Mouse (Mus musculus) spleen, postnatal 10 days (tissue): ENCODE measurements around the gene Pax5.

ENCODE experiments used
- DNase-seq, 2 experiments: peaks; one replicate each; pipeline ENCODE4 v3.0.0; 2021 to 2022; ENCODE audit warnings: low spot score in 2 of 2

Gene Pax5

DNA sequence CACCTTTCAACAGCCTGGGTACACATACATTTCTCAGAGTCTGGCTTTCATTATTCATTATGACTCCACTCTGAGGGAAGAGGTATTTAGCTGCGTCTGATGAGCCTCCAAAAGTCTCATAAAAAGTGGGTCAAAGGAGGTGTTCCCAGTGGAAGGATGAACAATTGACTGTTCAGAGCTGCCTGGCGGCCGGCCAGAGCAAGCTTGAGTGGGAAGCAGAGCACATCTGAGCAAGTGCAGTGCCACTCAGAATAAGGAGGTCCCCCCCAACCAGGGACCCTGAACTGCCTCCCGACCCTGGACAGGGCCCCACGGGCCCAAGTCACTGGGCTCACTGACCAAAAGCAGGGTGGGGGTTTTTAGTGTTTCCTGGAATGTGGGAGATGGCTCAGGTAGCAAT, 109.4 kb downstream of the Pax5 start:
- DNase-seq: no peak

DNA sequence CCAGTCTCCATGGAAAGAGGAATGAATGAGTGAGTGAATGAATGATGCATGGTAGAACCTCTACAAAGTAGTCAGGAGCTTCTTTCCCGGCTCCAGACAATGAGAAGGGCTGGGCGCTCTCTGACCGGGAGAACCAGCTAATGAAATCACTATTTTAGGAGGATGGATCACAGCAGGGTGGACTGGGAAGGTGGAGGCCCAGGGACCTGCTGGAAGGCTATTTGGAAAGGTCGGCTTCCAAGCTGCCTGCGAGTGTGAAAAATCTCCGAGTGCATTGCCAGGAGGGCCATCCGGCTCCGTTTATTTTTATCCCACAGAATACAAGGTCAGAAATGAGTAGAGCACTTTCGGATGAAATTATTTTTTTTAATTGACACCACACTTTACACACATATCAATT, 112.3 kb downstream of the Pax5 start:
- DNase-seq: no peak

- no peak for DNase-seq
These were observed 117.2 kb downstream of the Pax5 start for GRCm38 (mm10) chr4:44593091-44593490.

GRCm38 (mm10) chr4:44582687-44583086, 127.6 kb downstream of the Pax5 start:
- no peak for DNase-seq

GRCm38 (mm10) chr4:44578591-44578990, 131.7 kb downstream of the Pax5 start:
- peak in 1 of 2 experiments; percentile 26 for DNase-seq

- peak in 1 of 2 experiments; percentile 68 for DNase-seq
These were observed 133.0 kb downstream of the Pax5 start for GRCm38 (mm10) chr4:44577293-44577692.

- DNase-seq: no peak
These were observed 133.5 kb downstream of the Pax5 start for GRCm38 (mm10) chr4:44576786-44577185.

GRCm38 (mm10) chr4:44573017-44573416, 137.3 kb downstream of the Pax5 start:
- DNase-seq: no peak

GRCm38 (mm10) chr4:44572373-44572772, 137.9 kb downstream of the Pax5 start:
- no peak for DNase-seq

- DNase-seq: no peak
These were observed 141.1 kb downstream of the Pax5 start for GRCm38 (mm10) chr4:44569138-44569537.

DNA sequence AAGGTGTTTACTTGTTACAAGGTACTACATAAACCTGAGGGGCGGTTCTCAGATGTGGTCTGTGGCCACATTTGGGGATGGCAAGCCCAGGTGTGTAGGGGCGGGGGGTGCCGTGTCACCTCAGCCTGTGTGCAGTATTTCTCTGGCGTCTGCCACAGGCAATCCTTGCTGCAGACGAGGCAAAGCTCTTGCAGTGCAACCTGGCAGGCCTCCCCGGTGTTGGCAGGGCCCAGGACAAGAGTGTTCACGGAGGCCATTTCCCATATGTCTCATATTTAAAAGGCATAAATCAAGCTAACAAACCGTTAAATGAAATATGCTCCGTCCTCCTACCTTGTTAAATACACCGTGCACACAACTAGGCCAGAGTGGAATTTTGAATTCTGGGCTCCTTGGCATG, 141.6 kb downstream of the Pax5 start:
- no peak for DNase-seq

DNA sequence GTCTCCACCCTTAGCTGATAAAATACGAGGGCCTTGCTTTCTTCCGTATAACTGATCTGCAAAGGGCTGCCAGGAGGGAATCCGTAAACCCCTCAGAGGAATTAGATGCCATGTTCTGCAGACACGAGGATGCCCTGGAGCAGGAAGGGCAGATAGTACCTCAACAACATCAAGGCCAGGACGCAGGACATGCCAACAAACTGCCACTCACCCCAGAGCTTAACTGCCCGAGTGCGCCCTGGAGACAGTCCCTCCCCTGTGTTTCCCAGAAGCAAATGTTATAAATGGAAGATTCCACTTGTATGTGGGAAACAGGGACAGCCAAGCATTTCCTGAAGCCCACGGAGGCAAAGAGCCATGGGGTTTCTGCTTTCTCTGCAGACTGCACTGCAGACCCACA, 143.9 kb downstream of the Pax5 start:
- DNase-seq: no peak

DNA sequence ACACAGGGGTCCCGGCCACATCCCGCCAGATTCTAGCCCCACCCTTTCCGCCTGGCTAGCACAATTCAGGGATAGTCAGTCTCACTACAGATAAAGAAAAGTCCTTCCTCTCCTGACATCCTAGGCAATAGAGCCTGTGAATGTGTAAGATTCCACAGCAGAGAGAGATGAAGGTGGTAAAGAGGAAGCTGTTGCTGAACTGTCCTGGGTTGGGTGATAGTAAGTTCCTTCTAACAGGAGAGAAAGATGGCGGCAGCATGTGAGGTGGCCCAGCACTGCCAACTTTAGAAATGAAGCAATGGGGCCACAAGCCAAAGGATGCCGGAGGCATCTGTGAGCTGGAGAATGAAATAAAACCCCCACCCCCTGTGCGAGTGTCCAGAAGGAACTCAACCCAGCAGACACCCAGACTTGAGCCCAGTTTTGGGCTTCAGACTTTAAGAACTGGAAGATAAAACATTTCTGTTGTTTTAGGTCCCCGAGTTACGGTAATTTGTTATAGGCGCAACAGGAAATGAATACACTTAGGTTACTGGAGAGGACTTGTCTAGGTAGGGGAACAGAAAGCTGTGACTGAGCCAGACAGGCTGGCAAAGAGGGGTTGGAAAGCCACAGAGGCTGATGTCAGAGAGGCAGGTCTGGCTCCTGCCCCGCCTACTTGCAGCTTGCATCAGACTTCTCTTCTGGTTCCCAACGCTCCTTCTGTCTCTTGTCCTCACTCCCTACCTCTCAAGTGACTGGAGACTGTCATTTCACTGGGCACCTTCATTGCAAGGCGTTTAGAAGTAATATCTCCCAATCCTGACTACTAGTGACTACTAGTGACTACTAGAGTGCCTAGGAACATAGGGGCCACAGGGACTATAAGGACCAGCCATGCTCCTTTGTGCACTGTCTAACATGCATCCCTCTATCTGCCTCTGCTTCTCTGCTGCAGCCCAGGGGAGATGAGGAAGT, 144.9 kb downstream of the Pax5 start:
- no peak for DNase-seq

GRCm38 (mm10) chr4:44564602-44565001, 145.7 kb downstream of the Pax5 start:
- peak; percentile 53 to 80 for DNase-seq

DNA sequence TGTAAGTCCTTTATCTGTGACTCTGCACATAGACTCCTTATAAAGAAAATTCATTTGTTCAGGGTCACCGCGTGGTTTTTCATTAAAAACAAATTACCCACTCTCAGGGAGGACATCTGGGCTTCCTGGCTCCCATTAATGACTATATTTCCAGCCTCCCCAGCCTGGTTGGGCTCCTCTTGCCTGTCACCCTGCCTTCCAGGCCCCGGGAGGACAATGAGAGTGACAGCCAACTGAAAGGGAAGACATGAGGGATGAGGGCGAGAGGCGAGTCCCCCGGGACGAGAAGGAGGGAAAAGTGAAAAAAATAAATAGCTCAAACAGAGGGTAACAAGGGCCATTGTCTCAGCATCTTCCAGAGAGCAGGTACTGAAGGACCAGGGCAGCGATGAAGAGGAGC, 149.3 kb downstream of the Pax5 start:
- DNase-seq: no peak

DNA sequence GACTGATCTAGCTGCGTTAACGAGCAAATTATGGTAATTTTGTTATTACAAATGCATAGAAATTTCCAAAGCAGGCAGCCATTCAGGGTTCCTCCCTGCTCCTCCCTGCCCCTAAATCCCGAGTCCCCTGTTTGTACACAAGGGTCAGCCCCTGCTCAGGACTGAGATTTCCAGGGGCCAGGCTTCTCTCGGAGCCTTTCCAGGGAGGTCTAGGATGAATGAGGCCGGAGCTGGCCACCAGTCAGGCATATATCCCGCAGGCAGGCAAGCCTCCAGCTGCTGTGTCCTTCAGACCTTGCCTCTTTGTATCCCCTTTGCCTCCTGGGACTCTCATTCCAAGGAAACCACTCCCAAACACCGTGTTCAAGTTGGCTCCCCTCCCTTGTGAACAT, 151.7 kb downstream of the Pax5 start:
- DNase-seq: no peak

GRCm38 (mm10) chr4:44557815-44558563, 152.3 kb downstream of the Pax5 start:
- DNase-seq: peak in 1 of 2 experiments; percentile 32

DNA sequence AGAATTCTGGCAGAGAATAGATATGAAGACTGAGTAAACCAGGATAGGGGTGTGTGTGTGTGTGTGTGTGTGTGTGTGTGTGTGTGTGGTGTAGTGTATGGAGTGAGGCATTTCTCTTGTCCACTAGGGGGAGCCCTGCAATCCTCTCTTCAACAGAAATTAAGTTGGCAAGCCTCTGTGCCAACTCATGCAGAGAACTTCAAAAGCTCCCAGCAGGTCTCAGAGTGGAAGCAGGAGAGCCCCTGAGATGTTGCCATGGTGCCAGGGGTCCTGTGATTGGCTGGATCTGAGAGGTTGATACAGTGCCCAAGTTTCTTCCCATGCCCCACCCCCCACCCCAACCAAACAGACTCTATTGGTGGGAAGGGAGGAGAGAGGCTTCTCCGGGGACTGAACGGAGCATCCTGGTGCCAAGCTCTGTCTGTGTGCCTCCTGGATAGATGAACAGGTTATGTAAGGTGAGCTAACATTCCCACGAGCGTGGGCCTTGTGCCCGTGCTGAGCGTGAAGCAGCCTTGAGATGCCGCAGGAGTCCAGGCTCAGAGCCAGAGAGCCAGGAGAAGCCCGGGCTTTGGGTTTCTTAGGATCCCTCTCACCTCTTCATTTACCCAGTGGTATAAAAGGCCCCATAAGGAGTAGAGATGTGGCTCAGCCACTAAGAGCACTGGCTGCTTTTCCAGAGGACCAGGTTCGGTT, 153.6 kb downstream of the Pax5 start:
- no peak for DNase-seq

- DNase-seq: no peak
These were observed 154.7 kb downstream of the Pax5 start for GRCm38 (mm10) chr4:44555576-44555975.

- no peak for DNase-seq
These were observed 158.8 kb downstream of the Pax5 start for GRCm38 (mm10) chr4:44551470-44551869.

GRCm38 (mm10) chr4:44549029-44549428, 161.3 kb downstream of the Pax5 start:
- DNase-seq: no peak

DNA sequence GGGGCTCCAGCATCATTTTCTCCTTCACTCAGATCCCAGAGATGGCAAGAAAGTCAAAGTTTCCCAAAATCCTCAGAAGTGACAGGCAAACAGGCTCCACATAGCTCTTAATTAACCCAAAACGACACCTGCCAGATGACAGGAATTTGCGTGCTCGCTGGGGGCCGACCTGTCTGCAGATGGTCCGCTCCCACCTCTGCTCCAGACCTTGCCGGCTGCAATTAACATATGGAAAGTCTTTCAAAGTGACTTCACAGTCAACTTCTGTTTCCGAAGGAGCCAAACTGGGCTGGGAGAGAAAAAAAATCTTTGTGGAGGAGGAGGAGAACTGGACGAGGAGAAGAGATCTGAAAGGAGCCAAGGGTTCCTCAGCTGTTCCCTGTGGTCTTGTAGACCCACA, 164.6 kb downstream of the Pax5 start:
- no peak for DNase-seq
